ENCODE assay signal across 11 mouse cellular contexts in genomic region chr6:78250053-78250452, GRCm38 (mm10).
"Had no signal": no experiment of that assay in that cellular context is flagged by ENCODE, and none has a peak within 500 bp of the region (broad histone marks: within the 10 kb centered on the region; RNA-seq: fewer than 3 reads in every experiment).

No protein-coding gene starts in this region.

- H3K4me2 ChIP-seq: kidney, embryonic 15.5 days; limb, embryonic 15.5 days; liver, embryonic 12.5 days; midbrain, embryonic 12.5 days had no signal

- DNase-seq: kidney, adult 2 months; kidney, postnatal 14 days; layer of hippocampus, adult 9-11 months; layer of hippocampus, postnatal 36 days; thymus, postnatal 4 days had no signal

- H3K36me3 ChIP-seq: kidney, embryonic 15.5 days; limb, embryonic 15.5 days; liver, embryonic 12.5 days; midbrain, embryonic 12.5 days had no signal

- H3K9ac ChIP-seq: kidney, embryonic 15.5 days; limb, embryonic 15.5 days; liver, embryonic 12.5 days; midbrain, embryonic 12.5 days had no signal

- H3K4me1 ChIP-seq: kidney, embryonic 15.5 days; limb, embryonic 15.5 days; liver, embryonic 12.5 days; midbrain, embryonic 12.5 days had no signal

- H3K27ac ChIP-seq: kidney, embryonic 15.5 days; limb, embryonic 15.5 days; liver, embryonic 12.5 days; midbrain, embryonic 12.5 days; stomach, postnatal 0 days had no signal

- H3K9me3 ChIP-seq: kidney, embryonic 15.5 days; limb, embryonic 15.5 days; liver, embryonic 12.5 days; midbrain, embryonic 12.5 days had no signal

- H3K4me3 ChIP-seq: kidney, embryonic 15.5 days; limb, embryonic 15.5 days; liver, embryonic 12.5 days; midbrain, embryonic 12.5 days; myocyte had no signal

- H3K27me3 ChIP-seq: kidney, embryonic 15.5 days; limb, embryonic 15.5 days; liver, embryonic 12.5 days; midbrain, embryonic 12.5 days had no signal

- ATAC-seq: liver, embryonic 12.5 days had no signal
